Mouse (Mus musculus): ENCODE results near the gene Macf1.

- TF ChIP-seq POLR2A (IDR thresholded peaks at IDR 0.05; ENCODE audit: insufficient read length, low read depth) (no peak), TCF12 (IDR thresholded peaks at IDR 0.05; ENCODE audit: insufficient read depth, poor library complexity, severe bottlenecking) (no peak), E2F4 (IDR thresholded peaks at IDR 0.05; ENCODE audit: insufficient read depth) (no peak), USF1 (IDR thresholded peaks at IDR 0.05; ENCODE audit: low read depth) (no peak), MAX (IDR thresholded peaks at IDR 0.05; ENCODE audit: low read depth) (no peak), MYOD1 (IDR thresholded peaks at IDR 0.05; ENCODE audit: control insufficient read depth in 1 of 3, insufficient read length in 2 of 3, low read depth in 2 of 3) (no peak)
These were observed 288.6 kb downstream of the Macf1 start for GRCm38 (mm10) chr4:123395435-123396000.
